Mouse (Mus musculus) intestine, postnatal 0 days (tissue): Measurements from ENCODE around the gene Tekt3. TPM values are rescaled to one million over a fixed set of nuclear protein-coding genes. Genes with fewer than 3 reads are reported as not detected.

Experiments
- ATAC-seq: fragments of 200-750 bp; cut with Nextera tagmentation; 2 replicates; pipeline ENCODE4 v1.8.0; 2017; ENCODE audit warnings: mild to moderate bottlenecking, moderate TSS enrichment, moderate library complexity
- H3K27ac ChIP-seq: fragments of 300-500 bp; sonication (generic); 2 replicates; pipeline ENCODE4 v1.5.1; 2014; ENCODE audit warnings: mild to moderate bottlenecking, low read depth, low read length, moderate library complexity
- H3K27me3 ChIP-seq: fragments of 300-500 bp; sonication (generic); replicated peaks from 2 replicates; pipeline ENCODE4 v1.6.1; 2014; ENCODE audit warnings: low read length, mixed read lengths; ENCODE audit not compliant: control insufficient read depth, insufficient read depth
- H3K36me3 ChIP-seq: fragments of 300-500 bp; sonication (generic); 2 replicates; pipeline ENCODE4 v1.6.1; 2014; ENCODE audit warnings: mild to moderate bottlenecking, moderate library complexity; ENCODE audit not compliant: control insufficient read depth, insufficient read depth
- H3K4me1 ChIP-seq: fragments of 300-500 bp; sonication (generic); replicated peaks from 2 replicates; pipeline ENCODE4 v1.6.1; 2014; ENCODE audit warnings: antibody characterized with exemption, low read length, mixed read lengths; ENCODE audit not compliant: control insufficient read depth, insufficient read depth
- H3K4me2 ChIP-seq: fragments of 300-500 bp; sonication (generic); replicated peaks from 2 replicates; pipeline ENCODE4 v1.6.1; 2014; ENCODE audit warnings: low read depth, mild to moderate bottlenecking, moderate library complexity
- H3K4me3 ChIP-seq: fragments of 300-500 bp; sonication (generic); 2 replicates; pipeline ENCODE4 v1.5.1; 2014; ENCODE audit warnings: low read depth, low read length
- H3K9ac ChIP-seq: fragments of 300-500 bp; sonication (generic); 2 replicates; pipeline ENCODE4 v1.6.1; 2014; ENCODE audit warnings: mild to moderate bottlenecking, low read depth, low read length
- H3K9me3 ChIP-seq: fragments of 300-500 bp; sonication (generic); 2 replicates; pipeline ENCODE4 v1.6.1; 2016; ENCODE audit warnings: mixed run types; ENCODE audit not compliant: control insufficient read depth
- CTCF ChIP-seq: sonication (generic); IDR thresholded peaks from 2 replicates; pipeline ENCODE4 v1.5.1; 2016; ENCODE audit warnings: low read depth, mild to moderate bottlenecking, control low read depth, antibody characterized with exemption, moderate library complexity
- WGBS: fragments of 180-500 bp; shearing (Covaris S2); extraction: QIAGEN DNeasy Blood & Tissue Kit; methylation state at CpG from one replicate; pipeline ENCODE4 v1.1.7; 2014; 5-methylcytosine and 5-hydroxymethylcytosine counted together
- polyA plus RNA-seq: library from polyadenylated mRNA; unstranded; fragments of >200 nt; fragmentation: Nextera tagmentation; extraction: Ambion mirVana; gene quantifications from 2 replicates; pipeline ENCODE4 v1.2.1, GENCODE M21; 2015

Gene Tekt3
- polyA plus RNA-seq, 1 experiment from 2014 or later, result not detected

DNA sequence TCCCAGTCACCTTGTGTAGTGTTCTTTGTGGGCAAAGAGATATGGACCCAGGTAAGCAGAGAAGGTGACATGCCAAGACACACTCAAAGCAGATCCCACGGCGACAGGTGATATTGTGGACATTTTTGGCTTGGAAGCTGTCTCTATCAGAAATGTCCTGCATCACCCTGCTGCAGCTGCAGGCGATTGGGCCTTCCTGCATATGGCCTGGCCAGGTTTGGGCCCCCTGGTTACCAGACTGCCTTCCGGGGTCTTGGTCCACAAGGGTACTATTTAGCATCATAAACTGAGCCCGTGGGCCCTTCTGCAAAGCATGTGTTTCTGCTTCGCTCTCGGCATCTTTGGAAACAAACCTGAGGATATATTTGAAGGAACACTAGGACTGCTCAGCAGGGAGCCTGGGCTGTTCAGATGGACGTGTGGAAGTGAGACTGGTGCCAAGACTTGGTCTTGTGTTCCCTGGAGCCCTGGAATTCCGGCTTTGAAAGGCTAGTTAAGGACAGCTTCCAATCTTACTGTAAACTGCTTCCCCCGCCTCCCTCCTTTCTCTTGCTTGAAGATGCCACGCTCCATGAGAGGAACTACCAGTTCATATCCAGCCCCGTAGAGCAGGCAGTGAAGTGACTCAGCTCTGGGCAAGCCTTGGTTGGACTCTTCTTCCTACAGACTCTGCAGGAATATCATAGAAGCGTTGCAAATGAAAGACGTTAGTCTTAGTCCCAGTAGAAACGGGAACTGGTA, 73.5 kb downstream of the Tekt3 start:
- no peaks in the 10 kb centered on the region for H3K9me3 ChIP-seq
- peak overlapping the region; percentile 15; the same call in 1 of the 2 replicates for H3K27ac ChIP-seq
- no peak overlapping the region for H3K4me2 ChIP-seq
- H3K36me3 ChIP-seq, result 0 out of 2 replicates have a peak, but pooled peaks cover 3% of the 10 kb centered on the region
- WGBS, result 71% methylated on average over 15 of the region's 15 CpGs
- no peak for ATAC-seq
- peaks cover 45% of the 10 kb centered on the region for H3K27me3 ChIP-seq
- peaks cover 8% of the 10 kb centered on the region; the same call in 1 of the 2 replicates for H3K4me1 ChIP-seq
- no peak overlapping the region for H3K9ac ChIP-seq
- no peak for TF ChIP-seq CTCF
- H3K4me3 ChIP-seq, result no peak overlapping the region

DNA sequence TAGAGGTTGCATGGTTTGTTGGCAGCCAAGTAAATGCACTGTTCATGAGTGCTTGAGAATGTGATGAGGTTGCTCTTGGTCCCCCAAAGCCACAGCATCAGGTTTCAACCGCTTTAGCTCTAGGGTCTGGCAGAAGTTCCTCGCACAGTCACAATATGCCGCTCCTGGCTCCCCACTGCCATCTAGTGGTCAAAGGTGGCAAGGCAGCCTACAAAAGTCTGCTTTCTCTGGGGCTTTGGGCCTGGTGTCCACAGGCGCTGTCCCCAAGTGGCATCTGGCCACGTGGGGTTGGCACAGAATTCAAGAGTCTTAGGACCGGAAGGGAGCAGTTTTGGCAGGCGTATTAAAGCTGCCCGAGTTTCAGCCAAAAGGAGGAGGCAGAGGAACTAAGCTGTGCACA, 74.2 kb downstream of the Tekt3 start:
- no peak overlapping the region for H3K9ac ChIP-seq
- H3K36me3 ChIP-seq, result 0 out of 2 replicates have a peak, but pooled peaks cover 3% of the 10 kb centered on the region
- H3K4me1 ChIP-seq, result peaks cover 4% of the 10 kb centered on the region; the same call in 1 of the 2 replicates
- peaks cover 43% of the 10 kb centered on the region for H3K27me3 ChIP-seq
- no peaks in the 10 kb centered on the region for H3K9me3 ChIP-seq
- no peak overlapping the region for H3K4me2 ChIP-seq
- TF ChIP-seq CTCF, result peak; percentile 100
- H3K4me3 ChIP-seq, result no peak overlapping the region
- ATAC-seq, result 0 out of 2 replicates have a peak, but pooled peaks have one; percentile 24
- 10% methylated on average over 8 of the region's 8 CpGs for WGBS
- 0 out of 2 replicates have a peak overlapping the region, but pooled peaks have one; percentile 3 for H3K27ac ChIP-seq

DNA sequence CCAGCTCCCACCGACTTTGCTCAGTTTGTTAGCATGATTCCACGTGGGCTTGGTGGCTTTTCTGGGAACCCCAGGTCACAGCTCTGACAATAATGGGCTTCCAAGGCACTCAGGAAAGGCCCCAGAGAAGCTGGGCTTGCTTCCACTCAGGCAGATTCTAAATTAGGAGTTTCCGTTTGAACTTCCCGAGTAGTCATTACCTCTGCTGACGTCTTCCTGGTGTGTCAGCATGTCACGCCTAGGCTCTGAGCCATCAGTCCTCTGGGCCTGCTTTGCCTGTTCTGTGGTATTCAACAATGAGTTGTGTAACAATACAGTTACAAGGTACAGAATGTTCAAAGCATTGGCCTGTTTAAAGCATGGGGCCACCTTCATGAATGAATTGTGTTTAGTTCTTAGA, 74.8 kb downstream of the Tekt3 start:
- H3K36me3 ChIP-seq, result peaks cover 3% of the 10 kb centered on the region; the same call in 1 of the 2 replicates
- H3K9me3 ChIP-seq, result no peaks in the 10 kb centered on the region
- 57% methylated on average over 6 of the region's 6 CpGs for WGBS
- no peak overlapping the region for H3K9ac ChIP-seq
- H3K4me3 ChIP-seq, result no peak overlapping the region
- peaks cover 37% of the 10 kb centered on the region for H3K27me3 ChIP-seq
- no peaks in the 10 kb centered on the region for H3K4me1 ChIP-seq
- no peak overlapping the region for H3K4me2 ChIP-seq
- H3K27ac ChIP-seq, result 0 out of 2 replicates have a peak overlapping the region, but pooled peaks have one; percentile 3
- TF ChIP-seq CTCF, result no peak
- no peak for ATAC-seq

- TF ChIP-seq CTCF, result no peak
- Histone ChIP-seq H3K9ac (no peak overlapping the region), H3K4me3 (no peak overlapping the region), H3K9me3 (no peaks in the 10 kb centered on the region), H3K4me2 (no peak overlapping the region), H3K27me3 (peaks cover 32% of the 10 kb centered on the region), H3K36me3 (peaks cover 3% of the 10 kb centered on the region; the same call in 1 of the 2 replicates), H3K4me1 (no peaks in the 10 kb centered on the region), H3K27ac (no peak overlapping the region)
- WGBS, result 80% methylated on average over 4 of the region's 4 CpGs
- ATAC-seq, result no peak
Measured at GRCm38 (mm10) chr11:63136836-63137416, 75.5 kb downstream of the Tekt3 start.

DNA sequence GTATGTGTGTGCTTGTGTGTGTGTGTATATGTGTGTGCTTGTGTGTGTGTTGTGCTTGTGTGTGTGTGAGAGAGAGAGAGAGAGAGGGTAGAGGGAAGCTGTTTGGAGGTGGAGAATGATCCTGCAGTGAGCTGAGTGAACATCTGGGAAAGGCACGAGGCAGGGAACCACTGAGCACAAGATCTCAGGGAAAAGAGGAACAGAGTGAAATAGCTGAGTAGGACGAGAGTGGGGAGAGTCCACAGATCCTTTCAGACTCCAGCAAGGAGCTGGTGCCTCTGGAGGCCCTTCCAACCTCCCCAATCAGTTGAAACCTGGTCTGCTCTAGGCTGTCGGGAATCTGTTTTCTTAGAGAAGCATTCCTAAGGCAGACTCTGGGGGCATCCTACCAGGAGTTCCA, 77.3 kb downstream of the Tekt3 start:
- peaks cover 15% of the 10 kb centered on the region for H3K27me3 ChIP-seq
- H3K9ac ChIP-seq, result no peak overlapping the region
- H3K36me3 ChIP-seq, result peaks cover 7% of the 10 kb centered on the region; the same call in 1 of the 2 replicates
- no peak overlapping the region for H3K4me3 ChIP-seq
- no peak for ATAC-seq
- H3K9me3 ChIP-seq, result no peaks in the 10 kb centered on the region
- no peaks in the 10 kb centered on the region for H3K4me1 ChIP-seq
- WGBS, result 59% methylated on average over 3 of the region's 3 CpGs
- no peak for TF ChIP-seq CTCF
- no peak overlapping the region for H3K4me2 ChIP-seq
- no peak overlapping the region for H3K27ac ChIP-seq

GRCm38 (mm10) chr11:63142311-63142710, 80.9 kb downstream of the Tekt3 start:
- H3K4me1 ChIP-seq, result no peaks in the 10 kb centered on the region
- no peak for ATAC-seq
- no peak overlapping the region for H3K9ac ChIP-seq
- no peaks in the 10 kb centered on the region for H3K9me3 ChIP-seq
- H3K4me2 ChIP-seq, result no peak overlapping the region
- WGBS, result 93% methylated on average over 5 of the region's 5 CpGs
- no peak overlapping the region for H3K4me3 ChIP-seq
- no peak overlapping the region for H3K27ac ChIP-seq
- no peaks in the 10 kb centered on the region for H3K27me3 ChIP-seq
- H3K36me3 ChIP-seq, result peaks cover 4% of the 10 kb centered on the region; the same call in 1 of the 2 replicates
- no peak for TF ChIP-seq CTCF
